Mouse (Mus musculus) MEL (cell line): ENCODE measurements around the gene Snx18. TPM values are rescaled to one million over a fixed set of nuclear protein-coding genes. Genes with fewer than 3 reads are reported as not detected.

Source experiments
- DNase-seq: peaks from one replicate; pipeline ENCODE4 v3.0.0; 2011; ENCODE audit warnings: low read depth, low spot score
- H3K27ac ChIP-seq: 2 replicates; pipeline ENCODE4 v1.5.1; 2012; ENCODE audit warnings: low read depth, mild to moderate bottlenecking, control low read depth, low read length, moderate library complexity; ENCODE audit not compliant: control insufficient read depth
- H3K27me3 ChIP-seq, 2 experiments: fragments of 150-350 bp in 1 of 2; sonication (generic) in 1 of 2; 2 replicates each; pipeline ENCODE4 v1.6.1; 2012; ENCODE audit warnings: low read length in 2 of 2, mild to moderate bottlenecking in 2 of 2, improper control_type of control experiment in 1 of 2, moderate library complexity in 1 of 2; ENCODE audit not compliant: insufficient read depth in 2 of 2, control insufficient read depth in 1 of 2
- H3K36me3 ChIP-seq, 2 experiments: 2 replicates each; pipeline ENCODE4 v1.6.1; 2012 to 2014; ENCODE audit warnings: low read length in 2 of 2, improper control_type of control experiment in 1 of 2, inconsistent platforms in 1 of 2, mild to moderate bottlenecking in 1 of 2; ENCODE audit not compliant: insufficient read depth in 2 of 2, control insufficient read depth in 1 of 2
- H3K4me1 ChIP-seq, 2 experiments: fragments of 150-350 bp in 1 of 2; sonication (generic) in 1 of 2; 2 replicates each; pipeline ENCODE4 v1.6.1; 2012; ENCODE audit warnings: low read length in 2 of 2, improper control_type of control experiment in 1 of 2, mild to moderate bottlenecking in 1 of 2; ENCODE audit not compliant: insufficient read depth in 2 of 2, control insufficient read depth in 1 of 2
- H3K4me3 ChIP-seq, 2 experiments: fragments of 150-350 bp in 1 of 2; sonication (generic) in 1 of 2; 2 replicates each; pipeline ENCODE4 v1.5.1; 2012; ENCODE audit warnings: low read depth in 2 of 2, low read length in 2 of 2, mild to moderate bottlenecking in 2 of 2, moderate library complexity in 2 of 2, control low read depth in 1 of 2, improper control_type of control experiment in 1 of 2; ENCODE audit not compliant: control insufficient read depth in 1 of 2, insufficient read depth in 1 of 2
- H3K79me2 ChIP-seq: 2 replicates; pipeline ENCODE4 v1.6.1; 2012; ENCODE audit warnings: mild to moderate bottlenecking, low read length, moderate library complexity; ENCODE audit not compliant: control insufficient read depth, poor library complexity, insufficient read depth
- H3K9ac ChIP-seq: 2 replicates; pipeline ENCODE4 v1.6.1; 2012; ENCODE audit warnings: low read depth, mild to moderate bottlenecking, control low read depth, low read length, moderate library complexity; ENCODE audit not compliant: control insufficient read depth, poor library complexity, severe bottlenecking
- H3K9me3 ChIP-seq: fragments of 150-350 bp; sonication (generic); replicated peaks from 2 replicates; pipeline ENCODE4 v1.6.1; 2012; ENCODE audit warnings: mild to moderate bottlenecking, low read length, improper control_type of control experiment, moderate library complexity; ENCODE audit not compliant: insufficient read depth
- CHD2 ChIP-seq: IDR thresholded peaks from 2 replicates; pipeline ENCODE4 v1.6.1; 2011; ENCODE audit warnings: low read length, improper control_type of control experiment
- E2F4 ChIP-seq: IDR thresholded peaks from 2 replicates; pipeline ENCODE4 v1.6.1; 2011; ENCODE audit warnings: low read depth, low read length, improper control_type of control experiment, borderline replicate concordance
- ETS1 ChIP-seq: IDR thresholded peaks from 2 replicates; pipeline ENCODE4 v1.6.1; 2012; ENCODE audit warnings: low read depth, mild to moderate bottlenecking, inconsistent platforms, low read length, improper control_type of control experiment, moderate library complexity
- GABPA ChIP-seq: IDR thresholded peaks from 2 replicates; pipeline ENCODE4 v1.6.1; 2012; ENCODE audit warnings: low read depth, mild to moderate bottlenecking, inconsistent platforms, low read length, improper control_type of control experiment, moderate library complexity
- JUND ChIP-seq: IDR thresholded peaks from 2 replicates; pipeline ENCODE4 v1.6.1; 2011; ENCODE audit warnings: low read depth, mild to moderate bottlenecking, improper control_type of control experiment, low read length
- MAX ChIP-seq: IDR thresholded peaks from 2 replicates; pipeline ENCODE4 v1.6.1; 2011; ENCODE audit warnings: low read length, improper control_type of control experiment
- MAZ ChIP-seq: IDR thresholded peaks from 2 replicates; pipeline ENCODE4 v1.6.1; 2012; ENCODE audit warnings: low read depth, mild to moderate bottlenecking, inconsistent platforms, low read length, improper control_type of control experiment
- MYB ChIP-seq: IDR thresholded peaks from 2 replicates; pipeline ENCODE4 v1.6.1; 2011; ENCODE audit warnings: mild to moderate bottlenecking, low read depth, low read length, improper control_type of control experiment
- MYC ChIP-seq: IDR thresholded peaks from 2 replicates; pipeline ENCODE4 v1.6.1; 2011; ENCODE audit warnings: low read depth, mild to moderate bottlenecking, low read length, improper control_type of control experiment, moderate library complexity
- NELFE ChIP-seq: IDR thresholded peaks from 2 replicates; pipeline ENCODE4 v1.6.1; 2011; ENCODE audit warnings: low read depth, low read length, improper control_type of control experiment
- POLR2AphosphoS5 ChIP-seq: IDR thresholded peaks from 2 replicates; pipeline ENCODE4 v1.6.1; 2012; ENCODE audit warnings: low read depth, borderline replicate concordance, mild to moderate bottlenecking, inconsistent platforms, low read length, moderate library complexity, mixed read lengths
- RAD21 ChIP-seq: IDR thresholded peaks from 2 replicates; pipeline ENCODE4 v1.6.1; 2011; ENCODE audit warnings: mild to moderate bottlenecking, low read depth, low read length, improper control_type of control experiment
- RCOR1 ChIP-seq: IDR thresholded peaks from 2 replicates; pipeline ENCODE4 v1.6.1; 2012; ENCODE audit warnings: low read depth, mild to moderate bottlenecking, inconsistent platforms, low read length, improper control_type of control experiment
- SIN3A ChIP-seq: IDR thresholded peaks from 2 replicates; pipeline ENCODE4 v1.6.1; 2012; ENCODE audit warnings: low read length, improper control_type of control experiment, inconsistent platforms
- SMC3 ChIP-seq: IDR thresholded peaks from 2 replicates; pipeline ENCODE4 v1.6.1; 2011; ENCODE audit warnings: low read depth, low read length, improper control_type of control experiment
- TAL1 ChIP-seq: IDR thresholded peaks from 2 replicates; pipeline ENCODE4 v1.6.1; 2012; ENCODE audit warnings: mild to moderate bottlenecking, inconsistent platforms, low read length, moderate library complexity, mixed read lengths
- TCF12 ChIP-seq: IDR thresholded peaks from 2 replicates; pipeline ENCODE4 v1.6.1; 2014; ENCODE audit warnings: low read depth, mild to moderate bottlenecking, inconsistent platforms, low read length, improper control_type of control experiment, moderate library complexity
- UBTF ChIP-seq: IDR thresholded peaks from 2 replicates; pipeline ENCODE4 v1.6.1; 2012; ENCODE audit warnings: low read depth, mild to moderate bottlenecking, inconsistent platforms, low read length, improper control_type of control experiment, moderate library complexity, borderline replicate concordance; ENCODE audit not compliant: insufficient read depth
- ZKSCAN1 ChIP-seq: IDR thresholded peaks from 2 replicates; pipeline ENCODE4 v1.6.1; 2012; ENCODE audit warnings: low read depth, mild to moderate bottlenecking, inconsistent platforms, low read length, improper control_type of control experiment, moderate library complexity
- ZNF384 ChIP-seq: IDR thresholded peaks from 2 replicates; pipeline ENCODE4 v1.6.1; 2012; ENCODE audit warnings: low read depth, mild to moderate bottlenecking, inconsistent platforms, low read length, improper control_type of control experiment
- polyA plus RNA-seq, 2 experiments: library from polyadenylated mRNA; stranded (reverse) in 1 of 2; unstranded in 1 of 2; fragments of >175 nt in 1 of 2; fragments of >200 nt in 1 of 2; gene quantifications; 2 replicates each; pipeline versions ENCODE4 v1.2.1 to v1.2.4; 2012; ENCODE audit warnings: low replicate concordance in 2 of 2, low read depth in 1 of 2; ENCODE audit not compliant: insufficient read length in 2 of 2, insufficient read depth in 1 of 2, missing spikeins in 1 of 2
- total RNA-seq: library from RNA; depleted of rRNA; stranded (reverse); fragments of 300-350 nt; gene quantifications from 2 replicates; pipeline ENCODE4 v1.2.3, GENCODE M21; 2012

Gene Snx18
- total and polyA plus RNA-seq, 3 experiments, result 7.7 to 8.7 TPM; not detected in 1

DNA sequence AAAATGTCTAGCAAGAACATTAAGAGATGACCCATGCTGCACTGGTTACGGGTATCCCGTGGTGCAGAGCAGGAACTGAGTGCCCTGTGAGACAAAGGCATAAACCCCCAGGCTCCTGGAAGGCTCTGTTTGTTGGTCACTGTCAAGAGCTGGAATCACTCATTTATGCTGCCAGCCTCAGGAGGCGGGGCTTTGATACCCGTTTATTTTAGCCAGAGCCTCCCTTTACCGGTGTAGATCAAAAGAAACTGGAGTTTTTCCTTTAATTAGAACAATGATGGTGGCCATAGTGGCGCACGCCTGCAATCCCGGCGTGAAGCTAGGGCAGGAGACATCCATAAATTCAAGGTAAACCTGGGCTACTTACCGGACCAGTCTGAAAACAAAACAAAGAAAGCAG is 12.7 kb downstream of the Snx18 start:
- Histone ChIP-seq H3K36me3 (no peaks in the 10 kb centered on the region), H3K9me3 (no peaks in the 10 kb centered on the region), H3K79me2 (peaks cover 31% of the 10 kb centered on the region), H3K27ac (no peak overlapping the region), H3K9ac (no peak overlapping the region), H3K4me3 (no peak overlapping the region), H3K27me3 (no peaks in the 10 kb centered on the region), H3K4me1 (no peaks in the 10 kb centered on the region)
- TF ChIP-seq MAZ (no peak), RCOR1 (no peak), NELFE (no peak), TCF12 (no peak), UBTF (no peak), MAX (no peak), ETS1 (no peak), MYB (no peak)
- DNase-seq, result no peak

DNA sequence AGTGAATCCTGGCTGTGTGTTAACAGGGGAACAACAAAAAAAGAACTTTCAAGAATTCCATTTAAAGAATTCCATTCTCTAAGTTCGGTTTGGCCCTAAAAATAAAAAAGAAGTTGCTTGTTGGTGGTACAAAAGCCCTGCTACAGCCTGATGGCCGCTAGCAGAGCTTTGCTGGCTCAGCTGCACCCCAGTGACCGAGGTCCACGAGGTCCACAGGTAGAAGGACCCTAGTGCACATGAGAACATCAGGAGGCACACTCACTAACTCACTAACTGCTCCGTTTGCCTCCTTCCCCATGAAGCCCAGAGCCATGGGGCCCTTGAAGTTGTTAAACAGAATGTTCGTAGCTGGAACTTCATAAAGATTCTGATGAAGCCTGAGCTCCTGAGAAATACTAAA is 14.0 kb downstream of the Snx18 start:
- H3K9ac ChIP-seq, result no peak overlapping the region
- H3K4me1 ChIP-seq, result no peaks in the 10 kb centered on the region
- H3K4me3 ChIP-seq, result no peak overlapping the region
- H3K36me3 ChIP-seq, result no peaks in the 10 kb centered on the region
- no peak overlapping the region for H3K27ac ChIP-seq
- no peaks in the 10 kb centered on the region for H3K9me3 ChIP-seq
- peaks cover 30% of the 10 kb centered on the region for H3K79me2 ChIP-seq
- no peak for DNase-seq
- TF ChIP-seq SIN3A, result no peak
- TF ChIP-seq CHD2, result no peak
- TF ChIP-seq RAD21, result no peak
- no peak for TF ChIP-seq JUND
- TF ChIP-seq MAX, result no peak
- no peak for TF ChIP-seq ZKSCAN1
- no peak for TF ChIP-seq ZNF384
- TF ChIP-seq E2F4, result no peak
- no peak for TF ChIP-seq SMC3
- TF ChIP-seq MYC, result no peak
- TF ChIP-seq TAL1, result no peak
- TF ChIP-seq GABPA, result no peak
- TF ChIP-seq POLR2AphosphoS5, result no peak
- TF ChIP-seq RCOR1, result no peak
- TF ChIP-seq, all 39 proteins: peak for 0
- H3K27me3 ChIP-seq, result no peaks in the 10 kb centered on the region
